Mouse (Mus musculus): ENCODE measurements around the gene Rpgrip1l. TPM values are rescaled to one million over a fixed set of nuclear protein-coding genes. Genes with fewer than 3 reads are reported as not detected.
A peak's percentile ranks its signal among the peaks of the same experiment; 100 is the strongest.

Gene Rpgrip1l
- polyA plus RNA-seq, 1 experiment from 2014 or later = 2.6 TPM

DNA sequence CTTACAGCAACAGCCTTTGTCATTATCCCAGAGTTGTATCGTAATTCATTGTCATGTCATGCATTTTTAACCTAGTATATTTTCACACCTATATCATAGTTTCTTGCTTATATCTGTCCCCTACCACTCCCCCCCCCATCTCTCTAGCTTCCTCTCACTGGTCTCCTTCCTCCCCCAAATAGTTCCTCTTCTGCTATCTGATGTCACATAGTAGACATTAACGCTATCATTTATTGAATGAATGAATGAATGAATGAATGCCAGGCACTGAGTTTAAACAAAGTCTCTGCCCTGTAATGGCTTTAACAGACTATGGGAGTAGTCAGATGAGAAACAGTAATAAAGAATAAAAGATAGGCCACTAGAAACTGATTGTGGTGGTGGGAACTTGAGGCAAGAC lies 720 bp downstream of the Rpgrip1l start:
- no peak for ATAC-seq
- peak overlapping the region; percentile 75 for H3K4me2 ChIP-seq (replicated peaks; ENCODE audit: low read depth)
- peak overlapping the region; percentile 70 for H3K4me3 ChIP-seq (ENCODE audit: low read depth, low read length)
- no peaks in the 10 kb centered on the region for H3K9me3 ChIP-seq (ENCODE audit: control insufficient read depth)
- no peak overlapping the region for H3K27ac ChIP-seq (ENCODE audit: low read depth, low read length)
- no peaks in the 10 kb centered on the region for H3K4me1 ChIP-seq (replicated peaks; ENCODE audit: control insufficient read depth, insufficient read depth, low read length)
- no peaks in the 10 kb centered on the region for H3K27me3 ChIP-seq (replicated peaks; ENCODE audit: control insufficient read depth, insufficient read depth, low read length)
- TF ChIP-seq CTCF (IDR thresholded peaks at IDR 0.05; ENCODE audit: low read depth) = no peak
- WGBS = 79% methylated on average over 2 of the region's 2 CpGs
- no peaks in the 10 kb centered on the region for H3K36me3 ChIP-seq (ENCODE audit: control insufficient read depth, insufficient read depth)
- no peak overlapping the region for H3K9ac ChIP-seq (ENCODE audit: low read depth, low read length)

DNA sequence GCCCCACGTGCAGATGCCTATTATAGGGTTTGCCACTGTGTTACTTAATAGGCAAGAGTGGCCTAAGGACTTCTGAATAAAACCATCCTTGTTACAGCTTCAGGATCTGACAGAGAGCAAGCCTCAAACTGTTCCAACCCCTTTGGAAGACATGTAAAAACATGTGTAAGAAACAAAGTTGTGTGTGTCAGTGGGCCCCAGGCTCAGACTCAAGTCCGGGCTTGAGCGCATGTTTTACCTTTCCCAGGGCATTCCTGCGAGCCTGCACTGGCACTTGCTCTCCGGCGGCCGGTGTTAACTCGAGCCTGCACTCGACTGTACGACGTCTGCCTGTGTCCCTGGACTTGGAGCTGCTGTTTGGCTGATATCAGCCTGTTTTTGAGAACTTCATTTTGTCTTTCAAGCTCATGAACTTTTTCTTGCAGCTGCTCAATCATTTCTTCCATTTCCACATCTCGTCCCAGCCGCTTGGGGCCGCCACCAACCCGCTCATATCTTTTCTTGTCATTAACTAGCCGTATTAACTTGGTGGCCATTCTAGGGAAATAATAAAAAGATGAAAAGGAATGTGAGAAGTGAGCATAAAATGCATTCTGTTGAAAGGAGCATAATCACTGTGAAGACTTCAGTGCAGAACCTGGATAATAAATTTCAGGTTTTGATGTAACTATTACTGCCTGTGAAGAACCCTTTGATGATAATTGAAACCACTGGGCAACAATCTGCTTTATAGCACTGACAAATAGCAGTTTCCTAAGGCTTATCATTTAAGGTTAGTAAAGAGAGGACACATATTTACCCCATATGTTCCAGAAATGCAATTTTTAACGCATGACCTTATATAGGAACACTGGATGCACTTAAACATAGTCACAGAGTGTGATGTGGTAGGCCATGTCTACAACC lies 8.3 kb downstream of the Rpgrip1l start:
- Histone ChIP-seq H3K4me1 (replicated peaks; ENCODE audit: control insufficient read depth, insufficient read depth, low read length) (no peaks in the 10 kb centered on the region), H3K4me3 (ENCODE audit: low read depth, low read length) (no peak overlapping the region), H3K27me3 (replicated peaks; ENCODE audit: control insufficient read depth, insufficient read depth, low read length) (no peaks in the 10 kb centered on the region), H3K4me2 (replicated peaks; ENCODE audit: low read depth) (no peak overlapping the region), H3K27ac (ENCODE audit: low read depth, low read length) (no peak overlapping the region), H3K9me3 (ENCODE audit: control insufficient read depth) (no peaks in the 10 kb centered on the region), H3K36me3 (ENCODE audit: control insufficient read depth, insufficient read depth) (peaks cover 6% of the 10 kb centered on the region; the same call in 1 of the 2 replicates), H3K9ac (ENCODE audit: low read depth, low read length) (no peak overlapping the region)
- TF ChIP-seq CTCF (IDR thresholded peaks at IDR 0.05; ENCODE audit: low read depth) = peak; percentile 32; the same call in 1 of the 2 replicates
- no peak for ATAC-seq
- WGBS = 86% methylated on average over 17 of the region's 17 CpGs

DNA sequence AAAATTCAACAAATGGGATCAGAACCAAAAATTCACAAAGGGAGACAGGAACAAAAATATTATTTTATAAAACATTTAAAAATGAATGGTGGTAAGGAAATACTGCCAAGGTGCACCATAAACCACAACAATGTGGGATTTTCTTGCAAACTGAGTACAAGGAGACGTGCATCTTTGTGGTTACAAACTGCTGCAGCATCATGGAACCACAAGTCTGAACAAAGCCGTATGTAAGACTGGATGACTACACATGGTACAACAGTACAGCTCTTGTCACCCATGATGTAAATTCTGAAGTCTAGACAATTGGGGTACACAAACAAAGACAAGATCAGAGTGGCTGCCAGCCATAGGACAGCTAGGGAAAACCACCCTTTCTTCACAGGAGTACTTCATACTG lies 14.4 kb downstream of the Rpgrip1l start:
- peaks cover 4% of the 10 kb centered on the region; the same call in 1 of the 2 replicates for H3K36me3 ChIP-seq (ENCODE audit: control insufficient read depth, insufficient read depth)
- ATAC-seq = no peak
- no peak overlapping the region for H3K4me3 ChIP-seq (ENCODE audit: low read depth, low read length)
- 92% methylated on average over 2 of the region's 2 CpGs for WGBS
- H3K4me2 ChIP-seq (replicated peaks; ENCODE audit: low read depth) = no peak overlapping the region
- no peak overlapping the region for H3K9ac ChIP-seq (ENCODE audit: low read depth, low read length)
- H3K27ac ChIP-seq (ENCODE audit: low read depth, low read length) = no peak overlapping the region
- no peak for TF ChIP-seq CTCF (IDR thresholded peaks at IDR 0.05; ENCODE audit: low read depth)
- no peaks in the 10 kb centered on the region for H3K4me1 ChIP-seq (replicated peaks; ENCODE audit: control insufficient read depth, insufficient read depth, low read length)
- H3K27me3 ChIP-seq (replicated peaks; ENCODE audit: control insufficient read depth, insufficient read depth, low read length) = no peaks in the 10 kb centered on the region
- H3K9me3 ChIP-seq (ENCODE audit: control insufficient read depth) = no peaks in the 10 kb centered on the region

DNA sequence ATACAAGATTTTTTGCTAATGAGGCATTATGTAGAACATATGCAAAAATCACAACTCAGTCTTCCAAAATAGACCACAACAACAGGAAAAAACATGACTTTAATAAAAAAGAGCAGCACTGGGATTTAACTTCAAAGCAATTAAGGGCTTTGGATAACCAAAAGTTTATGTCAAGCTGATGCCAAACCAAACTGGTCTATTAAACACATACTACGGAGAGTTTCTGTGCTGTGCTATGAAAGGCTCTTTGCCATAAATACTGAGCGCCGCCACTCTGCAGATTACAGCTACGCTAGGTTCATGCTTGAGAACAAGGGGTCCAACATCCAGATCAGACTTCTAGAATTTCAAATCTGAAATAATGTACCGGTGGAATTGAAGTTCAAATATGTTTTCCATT lies 17.3 kb downstream of the Rpgrip1l start:
- ATAC-seq = no peak
- Histone ChIP-seq H3K27me3 (replicated peaks; ENCODE audit: control insufficient read depth, insufficient read depth, low read length) (no peaks in the 10 kb centered on the region), H3K4me3 (ENCODE audit: low read depth, low read length) (no peak overlapping the region), H3K36me3 (ENCODE audit: control insufficient read depth, insufficient read depth) (no peaks in the 10 kb centered on the region), H3K9ac (ENCODE audit: low read depth, low read length) (no peak overlapping the region), H3K4me1 (replicated peaks; ENCODE audit: control insufficient read depth, insufficient read depth, low read length) (no peaks in the 10 kb centered on the region), H3K27ac (ENCODE audit: low read depth, low read length) (no peak overlapping the region), H3K4me2 (replicated peaks; ENCODE audit: low read depth) (no peak overlapping the region), H3K9me3 (ENCODE audit: control insufficient read depth) (no peaks in the 10 kb centered on the region)
- TF ChIP-seq CTCF (IDR thresholded peaks at IDR 0.05; ENCODE audit: low read depth) = no peak
- WGBS = 94% methylated on average over 5 of the region's 5 CpGs

DNA sequence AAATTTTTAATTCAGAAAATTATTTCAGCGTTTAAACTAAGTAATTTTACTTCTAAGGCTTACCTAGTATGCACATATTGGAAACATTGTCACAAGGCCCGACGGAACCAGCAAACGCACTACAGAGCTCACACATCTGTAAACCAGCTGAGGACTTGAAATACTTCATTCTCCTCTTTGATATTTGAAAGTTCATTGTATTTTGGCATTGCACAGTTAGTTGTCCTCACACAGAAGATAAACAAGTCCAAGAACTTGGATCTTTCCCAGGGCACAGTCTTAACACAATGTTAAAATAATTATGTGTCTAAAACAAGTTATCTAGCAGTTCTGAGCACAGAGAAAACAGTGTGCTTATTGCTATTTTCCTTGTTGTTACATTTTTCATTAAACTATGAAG lies 22.5 kb downstream of the Rpgrip1l start:
- Histone ChIP-seq H3K4me3 (ENCODE audit: low read depth, low read length) (no peak overlapping the region), H3K9ac (ENCODE audit: low read depth, low read length) (no peak overlapping the region), H3K4me1 (replicated peaks; ENCODE audit: control insufficient read depth, insufficient read depth, low read length) (no peaks in the 10 kb centered on the region), H3K27me3 (replicated peaks; ENCODE audit: control insufficient read depth, insufficient read depth, low read length) (no peaks in the 10 kb centered on the region), H3K36me3 (ENCODE audit: control insufficient read depth, insufficient read depth) (no peaks in the 10 kb centered on the region), H3K27ac (ENCODE audit: low read depth, low read length) (no peak overlapping the region), H3K4me2 (replicated peaks; ENCODE audit: low read depth) (no peak overlapping the region), H3K9me3 (ENCODE audit: control insufficient read depth) (no peaks in the 10 kb centered on the region)
- TF ChIP-seq CTCF (IDR thresholded peaks at IDR 0.05; ENCODE audit: low read depth) = no peak
- WGBS = 81% methylated on average over 4 of the region's 4 CpGs
- ATAC-seq = no peak

DNA sequence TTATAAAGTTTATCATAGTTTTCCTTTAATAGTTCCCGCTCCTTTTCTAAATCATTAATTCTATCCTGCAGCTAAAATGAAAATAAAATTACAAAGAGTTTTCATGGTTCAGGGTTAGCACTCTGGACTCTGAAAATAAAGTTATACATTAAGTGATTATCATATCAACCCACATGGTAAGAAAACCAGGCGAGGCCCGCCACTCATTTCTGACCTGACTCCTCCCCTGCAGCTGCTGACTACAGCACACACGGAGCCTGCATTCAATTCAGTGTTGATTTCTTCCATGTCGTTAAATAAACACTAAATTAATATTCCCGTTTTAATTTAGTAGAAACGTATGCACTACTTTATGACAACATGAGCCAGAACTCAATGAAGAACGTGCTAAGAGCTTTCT lies 26.8 kb downstream of the Rpgrip1l start:
- Histone ChIP-seq H3K9ac (ENCODE audit: low read depth, low read length) (no peak overlapping the region), H3K4me1 (replicated peaks; ENCODE audit: control insufficient read depth, insufficient read depth, low read length) (no peaks in the 10 kb centered on the region), H3K36me3 (ENCODE audit: control insufficient read depth, insufficient read depth) (no peaks in the 10 kb centered on the region), H3K4me2 (replicated peaks; ENCODE audit: low read depth) (no peak overlapping the region), H3K27ac (ENCODE audit: low read depth, low read length) (no peak overlapping the region), H3K4me3 (ENCODE audit: low read depth, low read length) (no peak overlapping the region), H3K27me3 (replicated peaks; ENCODE audit: control insufficient read depth, insufficient read depth, low read length) (no peaks in the 10 kb centered on the region), H3K9me3 (ENCODE audit: control insufficient read depth) (no peaks in the 10 kb centered on the region)
- TF ChIP-seq CTCF (IDR thresholded peaks at IDR 0.05; ENCODE audit: low read depth) = no peak
- ATAC-seq = no peak
- WGBS = 63% methylated on average over 8 of the region's 8 CpGs
